Mouse (Mus musculus): Measurements from ENCODE around the gene Cacna1d.

DNA sequence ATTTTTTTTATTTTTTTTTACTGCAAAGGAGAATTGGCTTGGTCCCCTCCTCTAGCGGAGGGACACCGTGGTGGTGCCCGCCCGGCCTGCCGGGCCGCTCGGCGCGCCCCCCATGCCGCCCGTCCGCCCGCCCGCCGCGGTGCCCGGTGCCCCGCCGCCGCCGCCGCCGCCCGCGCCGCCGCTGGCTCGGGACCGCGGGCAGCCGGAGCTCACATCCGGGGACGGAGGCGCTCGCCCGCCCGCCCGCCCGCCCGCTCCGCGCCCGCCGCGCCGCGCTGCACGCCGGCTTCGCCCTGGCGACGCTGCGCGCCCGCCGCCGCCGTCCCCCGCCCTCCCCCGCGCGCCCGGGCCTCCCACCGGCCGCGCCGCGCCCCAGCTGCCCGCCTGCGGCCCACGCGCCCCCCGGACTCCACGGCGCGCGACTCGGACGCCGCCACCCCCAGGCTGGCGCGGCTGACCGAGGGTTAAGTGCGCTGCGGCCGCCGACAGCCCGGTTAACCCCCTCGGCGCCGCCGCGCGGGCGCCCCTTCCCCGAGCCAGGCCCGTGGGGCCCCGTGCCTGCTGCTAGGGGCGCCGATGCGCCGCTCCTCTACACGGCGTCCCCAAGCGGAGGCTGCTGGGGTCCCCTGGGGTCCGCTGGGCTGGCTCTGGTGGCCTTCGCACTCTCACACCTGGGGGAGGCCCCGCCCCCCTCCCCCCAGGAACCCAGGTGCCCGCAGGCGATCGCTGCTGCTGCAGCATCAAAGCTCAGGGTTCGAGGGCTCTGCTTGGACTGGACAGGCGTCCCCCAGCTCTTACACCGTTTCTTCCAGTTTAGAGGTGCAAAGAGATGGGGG, 137.7 kb downstream of the Cacna1d start:
- TF ChIP-seq CTCF (IDR thresholded peaks at IDR 0.05; ENCODE audit: low read depth, low read length) (no peak), POLR2A (IDR thresholded peaks at IDR 0.05; ENCODE audit: borderline replicate concordance, low read depth, low read length) (no peak)
